In genomic region chr10:22413702-22414494, GRCm38 (mm10) we compare ENCODE assay signal across 7 mouse cellular contexts. TPM values are rescaled to one million over a fixed set of nuclear protein-coding genes. Genes with fewer than 3 reads are reported as not detected.
DNase-seq lines count a peak whose midpoint lies in the region; ATAC-seq and TF ChIP-seq lines count a peak whose summit lies in the region.
"Not testable (repeated sequence)": the region's sequence is repeated elsewhere in the genome, so short reads cannot be mapped to it uniquely, and the experiment has no call there.

No protein-coding gene starts in this region.

- not testable (repeated sequence) for H3K9me3 ChIP-seq in forebrain, embryonic 13.5 days (replicated peaks); heart, embryonic 13.5 days; limb, embryonic 14.5 days (ENCODE audit: control insufficient read depth, low read length); midbrain, embryonic 15.5 days

- H3K4me3 ChIP-seq in forebrain, embryonic 13.5 days; heart, embryonic 13.5 days; limb, embryonic 14.5 days (replicated peaks; ENCODE audit: low read length); midbrain, embryonic 15.5 days: not testable (repeated sequence)

- not testable (repeated sequence) for TF ChIP-seq POLR2A in limb, embryonic 14.5 days (IDR thresholded peaks at IDR 0.05; ENCODE audit: borderline replicate concordance, extremely low read depth, insufficient read depth, insufficient read length)

- H3K36me3 ChIP-seq in forebrain, embryonic 13.5 days (ENCODE audit: poor library complexity, severe bottlenecking); heart, embryonic 13.5 days; limb, embryonic 14.5 days (ENCODE audit: control insufficient read depth, insufficient read depth, low read length); midbrain, embryonic 15.5 days (replicated peaks): not testable (repeated sequence)

- H3K27me3 ChIP-seq in forebrain, embryonic 13.5 days; heart, embryonic 13.5 days (replicated peaks); limb, embryonic 14.5 days (ENCODE audit: control insufficient read depth, insufficient read depth, low read length); midbrain, embryonic 15.5 days (replicated peaks): not testable (repeated sequence)

- H3K4me1 ChIP-seq in forebrain, embryonic 13.5 days; heart, embryonic 13.5 days; limb, embryonic 14.5 days (ENCODE audit: control insufficient read depth, insufficient read depth, low read length); midbrain, embryonic 15.5 days: not testable (repeated sequence)

- DNase-seq in adrenal gland, postnatal 25 days: peak; percentile 4
- DNase-seq in kidney, adult 11 months: peak; percentile 2
- DNase-seq in limb, embryonic 14.5 days (ENCODE audit: low spot score): peak; percentile 3
- DNase-seq in right cerebral cortex, postnatal 10 days (ENCODE audit: low spot score in 2 of 2): peak; percentile 19 to 24

- H3K9ac ChIP-seq in forebrain, embryonic 13.5 days; heart, embryonic 13.5 days; limb, embryonic 14.5 days (ENCODE audit: low read depth, low read length, severe bottlenecking); midbrain, embryonic 15.5 days: not testable (repeated sequence)

- ATAC-seq in forebrain, embryonic 13.5 days: peak; percentile 75; the same call in 1 of the 2 replicates
- ATAC-seq in heart, embryonic 13.5 days (ENCODE audit: extremely low read depth, insufficient number of reproducible peaks, low FRiP score, low TSS enrichment): peak; percentile 37
- not testable (repeated sequence) for ATAC-seq in limb, embryonic 14.5 days (ENCODE audit: low FRiP score, low read depth)
- ATAC-seq in midbrain, embryonic 15.5 days (replicated peaks): 0 out of 2 replicates have a peak, but pooled peaks have one; percentile 52

- not testable (repeated sequence) for H3K27ac ChIP-seq in forebrain, embryonic 13.5 days; heart, embryonic 13.5 days (replicated peaks); limb, embryonic 14.5 days (replicated peaks; ENCODE audit: low read depth, low read length); midbrain, embryonic 15.5 days

- H3K4me2 ChIP-seq in forebrain, embryonic 13.5 days; heart, embryonic 13.5 days; limb, embryonic 14.5 days (replicated peaks; ENCODE audit: low read depth, low read length, severe bottlenecking); midbrain, embryonic 15.5 days: not testable (repeated sequence)

- 0% methylated on average over 1 of the region's 8 CpGs for WGBS in forebrain, embryonic 13.5 days
- 14% methylated on average over 2 of the region's 8 CpGs for WGBS in heart, embryonic 13.5 days
- 0% methylated on average over 1 of the region's 8 CpGs for WGBS in limb, embryonic 14.5 days
- WGBS in midbrain, embryonic 15.5 days: 20% methylated on average over 2 of the region's 8 CpGs

RNA-seq across cellular contexts. Expression of gene Raet1d, which starts 53.5 kb away (rescaled TPM):
- total RNA-seq in adrenal gland, postnatal 25 days (2021): 0.58 TPM in 1 of 2 replicates, not detected in the other
- 7.3 and 11.0 TPM in 2 replicates for polyA plus RNA-seq in forebrain, embryonic 13.5 days (2015; fragmentation: Nextera tagmentation; extraction: Ambion mirVana)
- 7.2 and 9.1 TPM in 2 replicates for polyA plus RNA-seq in heart, embryonic 13.5 days (2015; fragmentation: Nextera tagmentation; extraction: Ambion mirVana)
- polyA plus RNA-seq in limb, embryonic 14.5 days (2012; rRNA removed): 9.8 and 11.4 TPM in 2 replicates
- 16.0 and 20.1 TPM in 2 replicates for polyA plus RNA-seq in limb, embryonic 14.5 days (2014; fragmentation: Nextera tagmentation; extraction: Ambion mirVana)
- polyA plus RNA-seq in midbrain, embryonic 15.5 days (2015; fragmentation: Nextera tagmentation; extraction: Ambion mirVana): 1.4 and 2.4 TPM in 2 replicates
